Mouse (Mus musculus) MEL (cell line): ENCODE data around the gene Ninl. TPM values are rescaled to one million over a fixed set of nuclear protein-coding genes. Genes with fewer than 3 reads are reported as not detected.

Experiments used
- DNase-seq: peaks from one replicate; pipeline ENCODE4 v3.0.0; 2011; ENCODE audit warnings: low read depth, low spot score
- H3K27ac ChIP-seq: 2 replicates; pipeline ENCODE4 v1.5.1; 2012; ENCODE audit warnings: low read depth, mild to moderate bottlenecking, control low read depth, low read length, moderate library complexity; ENCODE audit not compliant: control insufficient read depth
- H3K27me3 ChIP-seq, 2 experiments: fragments of 150-350 bp in 1 of 2; sonication (generic) in 1 of 2; 2 replicates each; pipeline ENCODE4 v1.6.1; 2012; ENCODE audit warnings: low read length in 2 of 2, mild to moderate bottlenecking in 2 of 2, improper control_type of control experiment in 1 of 2, moderate library complexity in 1 of 2; ENCODE audit not compliant: insufficient read depth in 2 of 2, control insufficient read depth in 1 of 2
- H3K36me3 ChIP-seq, 2 experiments: 2 replicates each; pipeline ENCODE4 v1.6.1; 2012 to 2014; ENCODE audit warnings: low read length in 2 of 2, improper control_type of control experiment in 1 of 2, inconsistent platforms in 1 of 2, mild to moderate bottlenecking in 1 of 2; ENCODE audit not compliant: insufficient read depth in 2 of 2, control insufficient read depth in 1 of 2
- H3K4me1 ChIP-seq, 2 experiments: fragments of 150-350 bp in 1 of 2; sonication (generic) in 1 of 2; 2 replicates each; pipeline ENCODE4 v1.6.1; 2012; ENCODE audit warnings: low read length in 2 of 2, improper control_type of control experiment in 1 of 2, mild to moderate bottlenecking in 1 of 2; ENCODE audit not compliant: insufficient read depth in 2 of 2, control insufficient read depth in 1 of 2
- H3K4me3 ChIP-seq, 2 experiments: fragments of 150-350 bp in 1 of 2; sonication (generic) in 1 of 2; 2 replicates each; pipeline ENCODE4 v1.5.1; 2012; ENCODE audit warnings: low read depth in 2 of 2, low read length in 2 of 2, mild to moderate bottlenecking in 2 of 2, moderate library complexity in 2 of 2, control low read depth in 1 of 2, improper control_type of control experiment in 1 of 2; ENCODE audit not compliant: control insufficient read depth in 1 of 2, insufficient read depth in 1 of 2
- H3K79me2 ChIP-seq: 2 replicates; pipeline ENCODE4 v1.6.1; 2012; ENCODE audit warnings: mild to moderate bottlenecking, low read length, moderate library complexity; ENCODE audit not compliant: control insufficient read depth, poor library complexity, insufficient read depth
- H3K9ac ChIP-seq: 2 replicates; pipeline ENCODE4 v1.6.1; 2012; ENCODE audit warnings: low read depth, mild to moderate bottlenecking, control low read depth, low read length, moderate library complexity; ENCODE audit not compliant: control insufficient read depth, poor library complexity, severe bottlenecking
- H3K9me3 ChIP-seq: fragments of 150-350 bp; sonication (generic); replicated peaks from 2 replicates; pipeline ENCODE4 v1.6.1; 2012; ENCODE audit warnings: mild to moderate bottlenecking, low read length, improper control_type of control experiment, moderate library complexity; ENCODE audit not compliant: insufficient read depth
- BHLHE40 ChIP-seq: IDR thresholded peaks from 2 replicates; pipeline ENCODE4 v1.6.1; 2012; ENCODE audit warnings: low read depth, mild to moderate bottlenecking, inconsistent platforms, low read length, improper control_type of control experiment, borderline replicate concordance
- CHD1 ChIP-seq: IDR thresholded peaks from 2 replicates; pipeline ENCODE4 v1.6.1; 2012; ENCODE audit warnings: low read depth, mild to moderate bottlenecking, inconsistent platforms, low read length, improper control_type of control experiment
- CHD2 ChIP-seq: IDR thresholded peaks from 2 replicates; pipeline ENCODE4 v1.6.1; 2011; ENCODE audit warnings: low read length, improper control_type of control experiment
- CTCF ChIP-seq, 3 experiments: IDR thresholded peaks in 2 of 3; conservative IDR thresholded peaks in 1 of 3; 2 replicates each; pipeline ENCODE4 v1.5.1; 2011 to 2012; ENCODE audit warnings: low read length in 3 of 3, low read depth in 2 of 3, mild to moderate bottlenecking in 2 of 3, improper control_type of control experiment in 1 of 3, inconsistent platforms in 1 of 3, mixed read lengths in 1 of 3, moderate library complexity in 1 of 3; ENCODE audit not compliant: control insufficient read depth in 1 of 3, insufficient read depth in 1 of 3, poor library complexity in 1 of 3, severe bottlenecking in 1 of 3
- E2F4 ChIP-seq: IDR thresholded peaks from 2 replicates; pipeline ENCODE4 v1.6.1; 2011; ENCODE audit warnings: low read depth, low read length, improper control_type of control experiment, borderline replicate concordance
- ELF1 ChIP-seq: IDR thresholded peaks from 2 replicates; pipeline ENCODE4 v1.6.1; 2014; ENCODE audit warnings: low read depth, mild to moderate bottlenecking, inconsistent platforms, low read length, improper control_type of control experiment, moderate library complexity
- EP300 ChIP-seq, 2 experiments: IDR thresholded peaks; 2 replicates each; pipeline ENCODE4 v1.6.1; 2011; ENCODE audit warnings: improper control_type of control experiment in 2 of 2, low read length in 2 of 2, low read depth in 1 of 2, mild to moderate bottlenecking in 1 of 2
- ETS1 ChIP-seq: IDR thresholded peaks from 2 replicates; pipeline ENCODE4 v1.6.1; 2012; ENCODE audit warnings: low read depth, mild to moderate bottlenecking, inconsistent platforms, low read length, improper control_type of control experiment, moderate library complexity
- GABPA ChIP-seq: IDR thresholded peaks from 2 replicates; pipeline ENCODE4 v1.6.1; 2012; ENCODE audit warnings: low read depth, mild to moderate bottlenecking, inconsistent platforms, low read length, improper control_type of control experiment, moderate library complexity
- GATA1 ChIP-seq: IDR thresholded peaks from 2 replicates; pipeline ENCODE4 v1.6.1; 2011; ENCODE audit warnings: low read depth, low read length, improper control_type of control experiment
- HCFC1 ChIP-seq: IDR thresholded peaks from 2 replicates; pipeline ENCODE4 v1.6.1; 2012; ENCODE audit warnings: low read depth, mild to moderate bottlenecking, inconsistent platforms, low read length, improper control_type of control experiment, moderate library complexity
- JUND ChIP-seq: IDR thresholded peaks from 2 replicates; pipeline ENCODE4 v1.6.1; 2011; ENCODE audit warnings: low read depth, mild to moderate bottlenecking, improper control_type of control experiment, low read length
- MAFK ChIP-seq: IDR thresholded peaks from 2 replicates; pipeline ENCODE4 v1.6.1; 2011; ENCODE audit warnings: low read depth, mild to moderate bottlenecking, low read length, improper control_type of control experiment, borderline replicate concordance
- MAX ChIP-seq: IDR thresholded peaks from 2 replicates; pipeline ENCODE4 v1.6.1; 2011; ENCODE audit warnings: low read length, improper control_type of control experiment
- MAZ ChIP-seq: IDR thresholded peaks from 2 replicates; pipeline ENCODE4 v1.6.1; 2012; ENCODE audit warnings: low read depth, mild to moderate bottlenecking, inconsistent platforms, low read length, improper control_type of control experiment
- MXI1 ChIP-seq: IDR thresholded peaks from 2 replicates; pipeline ENCODE4 v1.6.1; 2011; ENCODE audit warnings: mild to moderate bottlenecking, low read depth, low read length, improper control_type of control experiment
- MYB ChIP-seq: IDR thresholded peaks from 2 replicates; pipeline ENCODE4 v1.6.1; 2011; ENCODE audit warnings: mild to moderate bottlenecking, low read depth, low read length, improper control_type of control experiment
- MYC ChIP-seq: IDR thresholded peaks from 2 replicates; pipeline ENCODE4 v1.6.1; 2011; ENCODE audit warnings: low read depth, mild to moderate bottlenecking, low read length, improper control_type of control experiment, moderate library complexity
- NELFE ChIP-seq: IDR thresholded peaks from 2 replicates; pipeline ENCODE4 v1.6.1; 2011; ENCODE audit warnings: low read depth, low read length, improper control_type of control experiment
- NRF1 ChIP-seq: IDR thresholded peaks from 2 replicates; pipeline ENCODE4 v1.6.1; 2014; ENCODE audit warnings: low read depth, mild to moderate bottlenecking, inconsistent platforms, low read length, improper control_type of control experiment, moderate library complexity; ENCODE audit not compliant: poor library complexity, insufficient read depth, severe bottlenecking
- POLR2A ChIP-seq, 2 experiments: IDR thresholded peaks; 2 replicates each; pipeline ENCODE4 v1.6.1; 2011 to 2012; ENCODE audit warnings: low read length in 2 of 2, mild to moderate bottlenecking in 2 of 2, control low read depth in 1 of 2, improper control_type of control experiment in 1 of 2, low read depth in 1 of 2, moderate library complexity in 1 of 2; ENCODE audit not compliant: control insufficient read depth in 1 of 2, insufficient read depth in 1 of 2, poor library complexity in 1 of 2
- POLR2AphosphoS2 ChIP-seq: IDR thresholded peaks from 2 replicates; pipeline ENCODE4 v1.6.1; 2011; ENCODE audit warnings: low read length, improper control_type of control experiment
- POLR2AphosphoS5 ChIP-seq: IDR thresholded peaks from 2 replicates; pipeline ENCODE4 v1.6.1; 2012; ENCODE audit warnings: low read depth, borderline replicate concordance, mild to moderate bottlenecking, inconsistent platforms, low read length, moderate library complexity, mixed read lengths
- RAD21 ChIP-seq: IDR thresholded peaks from 2 replicates; pipeline ENCODE4 v1.6.1; 2011; ENCODE audit warnings: mild to moderate bottlenecking, low read depth, low read length, improper control_type of control experiment
- RCOR1 ChIP-seq: IDR thresholded peaks from 2 replicates; pipeline ENCODE4 v1.6.1; 2012; ENCODE audit warnings: low read depth, mild to moderate bottlenecking, inconsistent platforms, low read length, improper control_type of control experiment
- SIN3A ChIP-seq: IDR thresholded peaks from 2 replicates; pipeline ENCODE4 v1.6.1; 2012; ENCODE audit warnings: low read length, improper control_type of control experiment, inconsistent platforms
- SMC3 ChIP-seq: IDR thresholded peaks from 2 replicates; pipeline ENCODE4 v1.6.1; 2011; ENCODE audit warnings: low read depth, low read length, improper control_type of control experiment
- TAL1 ChIP-seq: IDR thresholded peaks from 2 replicates; pipeline ENCODE4 v1.6.1; 2012; ENCODE audit warnings: mild to moderate bottlenecking, inconsistent platforms, low read length, moderate library complexity, mixed read lengths
- TBP ChIP-seq: IDR thresholded peaks from 2 replicates; pipeline ENCODE4 v1.8.0; 2011; ENCODE audit warnings: low read depth, low read length, improper control_type of control experiment
- TCF12 ChIP-seq: IDR thresholded peaks from 2 replicates; pipeline ENCODE4 v1.6.1; 2014; ENCODE audit warnings: low read depth, mild to moderate bottlenecking, inconsistent platforms, low read length, improper control_type of control experiment, moderate library complexity
- UBTF ChIP-seq: IDR thresholded peaks from 2 replicates; pipeline ENCODE4 v1.6.1; 2012; ENCODE audit warnings: low read depth, mild to moderate bottlenecking, inconsistent platforms, low read length, improper control_type of control experiment, moderate library complexity, borderline replicate concordance; ENCODE audit not compliant: insufficient read depth
- USF1 ChIP-seq: IDR thresholded peaks from 2 replicates; pipeline ENCODE4 v1.6.1; 2014; ENCODE audit warnings: low read depth, mild to moderate bottlenecking, inconsistent platforms, low read length, improper control_type of control experiment, moderate library complexity
- USF2 ChIP-seq, 2 experiments: IDR thresholded peaks; 2 replicates each; pipeline ENCODE4 v1.6.1; 2011 to 2012; ENCODE audit warnings: improper control_type of control experiment in 2 of 2, low read length in 2 of 2, borderline replicate concordance in 1 of 2, inconsistent platforms in 1 of 2, low read depth in 1 of 2, mild to moderate bottlenecking in 1 of 2; ENCODE audit not compliant: insufficient read depth in 1 of 2
- ZC3H11A ChIP-seq: IDR thresholded peaks from 2 replicates; pipeline ENCODE4 v1.6.1; 2012; ENCODE audit warnings: low read depth, mild to moderate bottlenecking, inconsistent platforms, low read length, improper control_type of control experiment
- ZKSCAN1 ChIP-seq: IDR thresholded peaks from 2 replicates; pipeline ENCODE4 v1.6.1; 2012; ENCODE audit warnings: low read depth, mild to moderate bottlenecking, inconsistent platforms, low read length, improper control_type of control experiment, moderate library complexity
- ZMIZ1 ChIP-seq: IDR thresholded peaks from 2 replicates; pipeline ENCODE4 v1.6.1; 2012; ENCODE audit warnings: low read depth, mild to moderate bottlenecking, inconsistent platforms, low read length, improper control_type of control experiment, moderate library complexity
- polyA plus RNA-seq, 2 experiments: library from polyadenylated mRNA; stranded (reverse) in 1 of 2; unstranded in 1 of 2; fragments of >175 nt in 1 of 2; fragments of >200 nt in 1 of 2; gene quantifications; 2 replicates each; pipeline versions ENCODE4 v1.2.1 to v1.2.4; 2012; ENCODE audit warnings: low replicate concordance in 2 of 2, low read depth in 1 of 2; ENCODE audit not compliant: insufficient read length in 2 of 2, insufficient read depth in 1 of 2, missing spikeins in 1 of 2
- total RNA-seq: library from RNA; depleted of rRNA; stranded (reverse); fragments of 300-350 nt; gene quantifications from 2 replicates; pipeline ENCODE4 v1.2.3, GENCODE M21; 2012

The Ninl gene
- total and polyA plus RNA-seq, 3 experiments = 9.8 to 16.8 TPM; not detected in 1

- Histone ChIP-seq H3K27ac (peak overlapping the region; percentile 42), H3K9me3 (no peaks in the 10 kb centered on the region), H3K79me2 (peaks cover 35% of the 10 kb centered on the region), H3K27me3 (no peaks in the 10 kb centered on the region), H3K36me3 (peaks cover 2 to 25% of the 10 kb centered on the region in 2 experiments; a peak in 3 of 4 replicates), H3K9ac (peak overlapping the region; percentile 93), H3K4me3 (peak overlapping the region; percentile 83 to 97), H3K4me1 (peaks cover 13 to 14% of the 10 kb centered on the region in 2 experiments)
- TF ChIP-seq ZMIZ1 (no peak), CHD2 (no peak), RAD21 (no peak), MYC (peak; percentile 64; the same call in 1 of the 2 replicates), USF1 (no peak), SIN3A (peak; percentile 87), HCFC1 (no peak), ETS1 (peak; percentile 76), MXI1 (peak; percentile 94), RCOR1 (no peak), USF2 (IDR thresholded peaks at IDR 0.05; ENCODE audit: borderline replicate concordance in 1 of 2, insufficient read depth in 1 of 2, low read depth in 1 of 2, low read length in 2 of 2) (no peak), POLR2AphosphoS5 (no peak), CHD1 (no peak), E2F4 (no peak), MAFK (no peak), TCF12 (peak; percentile 89), GATA1 (peak; percentile 73), POLR2AphosphoS2 (no peak), CTCF (IDR thresholded peaks at IDR 0.05 in 2 of 3, conservative IDR thresholded peaks at IDR 0.05 in 1 of 3; ENCODE audit: control insufficient read depth in 1 of 3, insufficient read depth in 1 of 3, low read depth in 2 of 3, low read length in 3 of 3, poor library complexity in 1 of 3, severe bottlenecking in 1 of 3) (no peak), SMC3 (no peak), ELF1 (peak; percentile 51; the same call in 1 of the 2 replicates), NELFE (no peak), TBP (peak; percentile 55; the same call in 1 of the 2 replicates), JUND (no peak), EP300 (IDR thresholded peaks at IDR 0.05; ENCODE audit: low read depth in 1 of 2, low read length in 2 of 2) (peak; percentile 63 to 77), TAL1 (peak; percentile 92), MYB (no peak), GABPA (no peak), UBTF (no peak), MAX (peak; percentile 62; the same call in 1 of the 2 replicates), ZKSCAN1 (no peak), POLR2A (IDR thresholded peaks at IDR 0.05; ENCODE audit: control insufficient read depth in 1 of 2, insufficient read depth in 1 of 2, low read depth in 1 of 2, low read length in 2 of 2, poor library complexity in 1 of 2) (peak in 1 of 2 experiments; percentile 28; a peak in 1 of 4 replicates), ZC3H11A (no peak), NRF1 (no peak), MAZ (no peak), BHLHE40 (no peak; the same call in 1 of the 2 replicates)
- peak; percentile 74 for DNase-seq
These were observed 1.2 kb downstream of the Ninl start for GRCm38 (mm10) chr2:151037876-151038552.
